Mouse (Mus musculus) hematopoietic stem cell, adult 5-6 weeks (primary cell): ENCODE measurements at regions not wholly inside any gene's neighbourhood (a gene's known extent, or its start where the extent isn't known, plus 50 kb on each side); places are given as distances from the start of the nearest gene placed in this dataset.

ENCODE experiments used
- ATAC-seq, 2 experiments: fragments of 125-278 bp in 1 of 2; replicated peaks in 1 of 2; 2 replicates each; pipeline ENCODE4 v1.8.0; 2016 to 2017; ENCODE audit warnings: inconsistent platforms in 2 of 2, mild to moderate bottlenecking in 2 of 2, moderate number of reproducible peaks in 2 of 2, low read depth in 1 of 2, moderate TSS enrichment in 1 of 2; ENCODE audit not compliant: low FRiP score in 2 of 2, poor library complexity in 2 of 2, severe bottlenecking in 2 of 2, insufficient read depth in 1 of 2, low TSS enrichment in 1 of 2

DNA sequence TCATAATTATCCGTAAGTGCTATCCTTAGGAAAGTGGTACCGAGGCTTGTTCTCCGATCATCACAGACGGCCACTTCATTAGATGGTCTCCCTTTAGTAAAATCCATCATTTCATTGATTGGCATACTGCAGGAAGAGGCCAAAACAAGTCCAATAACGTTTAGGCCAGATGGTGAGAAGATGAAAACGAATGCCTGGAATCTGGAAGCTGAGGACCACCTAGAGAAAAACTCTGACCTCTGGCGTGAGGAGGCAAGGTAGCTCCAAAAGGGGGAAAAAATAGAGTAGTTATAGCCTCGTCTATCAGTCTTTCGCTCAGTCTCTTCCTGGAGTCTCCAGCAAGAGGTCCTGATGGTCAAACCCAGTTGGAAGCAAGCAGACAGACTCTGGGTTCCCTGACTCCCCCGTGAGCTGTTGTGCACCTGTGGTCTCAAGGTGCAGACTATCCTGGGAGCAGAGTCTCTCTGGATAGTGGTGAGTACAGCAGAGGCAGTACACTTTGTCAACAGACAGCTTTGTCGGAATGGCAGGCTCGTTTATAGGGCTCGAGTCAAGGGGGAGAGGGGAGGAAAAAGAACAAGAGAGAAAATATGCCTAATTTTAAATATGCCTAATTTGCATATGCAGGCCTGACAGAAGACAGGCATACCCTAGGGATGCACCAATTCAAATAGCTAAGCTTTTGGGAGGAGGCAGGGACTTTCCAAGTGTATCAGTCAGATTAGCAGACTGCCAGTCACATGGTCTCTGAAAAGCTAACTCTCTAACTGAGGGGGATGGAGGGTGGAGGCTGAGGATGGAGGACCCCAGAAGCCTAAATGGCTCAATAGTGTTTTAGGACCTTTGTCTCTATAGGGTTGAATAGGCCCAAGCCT lies 73.0 kb upstream of the Atp2b1 start:
- no peak for ATAC-seq

GRCm38 (mm10) chr10:98841860-98842259 lies 72.3 kb upstream of the Atp2b1 start:
- ATAC-seq = peak; percentile 53 to 76; a peak in 3 of 4 replicates

DNA sequence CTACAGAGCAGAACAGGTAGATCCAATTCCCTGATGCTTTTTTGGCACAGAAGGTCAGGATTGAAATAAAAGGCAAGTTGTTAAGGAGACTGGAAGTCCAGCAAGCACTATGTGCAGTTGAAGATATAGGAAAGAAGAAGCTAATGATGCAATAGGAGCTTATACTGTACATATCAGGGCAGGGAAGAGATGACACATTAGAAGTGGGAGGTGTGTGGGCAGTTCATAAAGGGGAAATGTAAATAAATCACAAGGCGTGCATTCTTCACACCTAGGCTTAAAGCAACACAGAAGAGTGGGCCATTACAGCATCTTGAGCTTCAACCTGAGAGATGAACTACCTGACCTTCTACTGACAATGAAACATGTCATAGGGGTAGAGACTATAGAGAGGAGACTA lies 71.5 kb upstream of the Atp2b1 start:
- no peak for ATAC-seq

- ATAC-seq = no peak
Observed at GRCm38 (mm10) chr10:98849851-98850250, 64.4 kb upstream of the Atp2b1 start.

GRCm38 (mm10) chr10:98857395-98857794 lies 56.8 kb upstream of the Atp2b1 start:
- ATAC-seq = 0 out of 4 replicates have a peak, but pooled peaks of 1 of the 2 experiments have one; percentile 21

DNA sequence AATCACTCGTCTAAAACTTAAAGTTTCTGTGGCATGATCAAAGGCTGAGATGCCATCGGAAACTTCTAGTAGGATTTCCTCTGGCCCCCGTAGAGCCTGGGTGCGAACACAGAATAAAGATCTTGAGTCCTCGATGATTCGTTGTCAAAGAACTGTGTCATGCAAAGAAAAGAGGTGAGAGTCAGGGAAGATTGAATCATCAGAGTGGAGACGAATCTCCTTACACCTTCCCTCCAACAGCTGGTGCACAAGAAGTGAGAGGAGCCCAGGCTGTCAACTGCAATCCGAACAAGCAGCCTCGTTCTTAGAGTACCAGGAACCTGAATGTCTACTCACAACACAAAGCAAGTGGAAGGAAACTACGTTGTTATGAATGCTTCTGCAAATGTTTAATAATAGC lies 52.7 kb upstream of the Atp2b1 start:
- no peak for ATAC-seq

DNA sequence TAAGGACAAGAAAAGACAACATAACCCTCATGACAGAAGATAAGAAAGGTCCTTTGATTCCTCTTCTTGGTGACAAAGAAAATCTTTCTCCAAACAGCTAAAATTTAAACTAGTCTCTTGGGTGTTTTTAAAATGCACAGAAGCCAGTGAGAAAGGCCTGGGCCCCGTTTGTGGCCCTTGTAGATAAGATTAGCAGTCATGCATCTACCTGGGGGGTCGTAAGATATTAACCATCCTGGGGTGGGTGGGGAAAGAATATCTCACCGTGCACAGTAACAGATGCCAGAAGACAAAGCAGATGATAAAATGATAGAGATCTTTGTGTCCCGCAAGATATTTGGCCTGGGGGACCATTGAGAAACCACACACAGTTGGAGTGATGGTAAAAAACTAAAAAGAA lies 51.5 kb upstream of the Atp2b1 start:
- ATAC-seq = no peak

DNA sequence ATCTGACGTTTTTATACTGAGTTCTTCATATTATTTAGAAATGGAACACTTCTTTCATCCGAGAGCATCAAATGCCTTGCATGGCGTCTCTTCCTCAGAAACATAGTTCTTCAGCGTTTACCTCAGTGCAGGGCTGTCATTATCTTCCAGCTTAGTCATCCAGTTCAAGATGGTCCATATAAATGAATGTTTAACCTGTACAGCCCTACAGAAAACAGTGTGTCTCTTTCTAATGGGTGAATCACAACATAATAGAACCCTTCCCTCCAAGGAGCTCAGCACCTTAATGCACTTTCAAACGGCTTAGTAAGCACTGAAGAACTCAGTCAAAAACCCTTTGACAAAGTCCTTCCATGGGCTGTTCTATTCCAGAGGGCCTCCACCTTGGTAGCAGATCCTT lies 49.8 kb upstream of the Atp2b1 start:
- no peak for ATAC-seq
